Mouse (Mus musculus): ENCODE measurements around the gene Eefsec. TPM values are rescaled to one million over a fixed set of nuclear protein-coding genes. Genes with fewer than 3 reads are reported as not detected.

Eefsec gene
- total RNA-seq, 2 experiments from 2014 or later: 22.3 to 24.7 TPM

DNA sequence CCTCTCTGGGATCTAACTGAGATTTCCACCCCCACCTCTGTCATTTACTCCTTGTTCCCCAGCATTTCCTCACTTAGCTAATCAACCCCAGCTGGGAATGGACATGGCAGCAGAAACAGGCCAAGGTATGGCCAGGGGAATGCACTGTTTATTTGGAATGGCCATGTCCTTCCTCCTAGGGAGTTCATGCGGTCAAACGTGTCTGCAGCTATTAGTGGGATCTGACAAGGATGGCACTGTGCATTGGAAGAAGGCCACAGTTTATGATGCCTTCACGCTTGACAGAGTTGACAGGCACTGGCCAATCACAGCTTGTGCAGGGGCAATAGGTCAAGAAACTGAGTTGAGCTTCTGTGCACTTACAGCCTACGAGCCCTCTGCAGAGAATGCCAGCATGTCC, 93.8 kb downstream of the Eefsec start:
- DNase-seq (ENCODE audit: low spot score in 2 of 2): no peak
- intact Hi-C loops (cut with DNase I): no loop called here

DNA sequence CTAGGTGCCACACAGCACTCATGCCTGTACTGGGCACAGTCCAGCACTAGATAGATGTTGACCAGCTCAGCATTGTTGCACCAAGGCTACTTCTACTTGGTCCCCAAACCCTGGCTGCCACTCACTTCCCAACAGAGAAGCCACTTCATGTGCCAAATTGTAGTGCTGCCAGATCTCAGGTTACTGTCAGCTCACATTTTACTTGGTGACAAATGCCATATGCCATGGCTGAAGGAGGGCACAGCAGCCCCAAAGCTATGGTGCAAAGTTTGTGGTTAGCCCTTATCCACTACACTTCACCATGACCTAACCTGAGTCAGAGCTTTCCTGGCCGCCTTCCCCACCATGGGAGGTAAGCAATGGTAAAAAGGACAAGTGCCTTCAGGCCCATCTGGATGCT, 99.6 kb downstream of the Eefsec start:
- intact Hi-C loops (cut with DNase I): no loop called here
- no peak for DNase-seq (ENCODE audit: low spot score in 2 of 2)

DNA sequence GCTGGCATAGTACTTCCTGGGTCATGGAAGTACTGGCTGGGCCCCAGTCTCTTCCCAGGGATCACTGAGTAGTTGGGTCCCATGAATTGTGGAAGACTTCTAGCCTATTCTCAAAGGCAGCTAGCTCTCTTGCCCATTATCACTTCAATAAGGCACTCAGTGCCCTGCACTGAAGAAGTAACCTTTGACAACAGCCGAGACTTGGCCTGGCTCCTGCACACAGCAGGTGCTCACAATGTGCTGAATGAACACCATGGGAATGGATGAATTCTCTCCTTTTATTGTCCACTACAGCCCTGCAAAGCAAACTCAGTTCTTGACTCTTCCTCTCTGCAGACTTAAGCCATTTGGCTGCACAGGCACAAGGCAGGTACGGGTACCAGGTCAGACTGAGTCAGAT, 101.0 kb downstream of the Eefsec start:
- intact Hi-C loops (cut with DNase I): no loop called here
- no peak for DNase-seq (ENCODE audit: low spot score in 2 of 2)

DNA sequence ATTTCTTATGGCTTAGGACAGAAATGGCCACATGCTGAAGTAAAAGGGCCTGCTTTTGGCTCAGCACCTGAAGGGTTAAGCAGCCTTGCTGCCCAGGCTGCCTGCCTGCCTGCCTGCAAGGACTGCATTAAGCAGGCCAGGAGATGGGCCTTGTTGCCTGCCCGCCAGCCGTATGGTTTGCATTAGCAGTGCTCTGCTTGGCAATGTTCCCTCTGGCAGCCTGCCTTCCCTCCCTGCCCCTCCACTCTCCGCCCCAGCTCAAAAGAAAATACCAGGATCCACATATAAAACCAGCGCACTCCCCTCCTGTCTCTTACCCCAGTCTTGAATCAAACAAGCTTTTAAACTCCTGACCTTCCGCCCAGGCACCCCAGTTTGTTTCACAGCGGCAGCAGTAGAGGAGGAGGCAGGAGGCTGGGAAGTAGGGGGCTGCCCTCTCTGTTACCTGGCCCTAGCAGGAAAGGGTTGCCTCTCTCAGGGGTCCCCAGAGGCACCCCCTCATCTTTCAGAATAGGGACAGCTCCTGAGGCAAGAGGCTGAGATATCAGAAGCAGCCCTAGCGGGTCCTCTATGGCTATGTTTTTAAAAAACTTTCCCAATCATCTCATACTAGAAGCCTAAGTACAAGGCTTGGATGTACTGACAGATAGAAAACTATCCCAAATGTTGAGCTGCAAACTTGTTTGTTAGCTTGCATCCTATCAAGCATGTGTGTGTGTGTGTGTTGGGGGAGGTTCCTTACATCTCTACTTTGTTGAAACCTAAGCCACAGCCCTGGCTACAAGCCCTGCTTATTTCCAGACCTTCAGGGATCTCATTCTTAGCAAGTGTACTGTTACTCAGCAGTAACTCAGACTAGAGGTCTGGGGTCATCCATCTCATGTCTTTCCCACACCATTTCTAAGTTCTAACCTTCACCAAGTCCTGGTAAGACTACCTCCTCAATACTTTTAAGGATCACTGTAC, 102.6 kb downstream of the Eefsec start:
- intact Hi-C loops (cut with DNase I): no loop called here
- peak; percentile 74 to 80 for DNase-seq (ENCODE audit: low spot score in 2 of 2)

DNA sequence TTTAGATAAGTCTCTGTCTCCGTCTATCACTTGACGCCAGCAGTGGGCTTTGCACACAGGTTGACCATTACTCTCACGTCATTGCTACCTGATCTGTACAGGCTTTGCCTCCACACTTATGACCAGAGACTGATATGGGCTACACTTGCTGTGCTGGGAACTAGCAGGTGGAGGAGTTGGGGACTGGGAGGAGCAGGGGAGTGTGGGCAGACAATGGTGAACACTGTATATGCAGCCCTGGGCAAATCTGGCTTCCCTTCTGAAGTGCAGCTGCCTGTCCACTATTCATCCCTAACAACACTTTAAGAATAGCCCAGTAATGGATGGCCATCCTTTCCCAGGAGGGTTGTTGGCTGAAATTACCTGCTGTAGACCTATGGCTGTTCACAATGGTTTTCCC, 103.4 kb downstream of the Eefsec start:
- intact Hi-C loops (cut with DNase I): no loop called here
- no peak for DNase-seq (ENCODE audit: low spot score in 2 of 2)

DNA sequence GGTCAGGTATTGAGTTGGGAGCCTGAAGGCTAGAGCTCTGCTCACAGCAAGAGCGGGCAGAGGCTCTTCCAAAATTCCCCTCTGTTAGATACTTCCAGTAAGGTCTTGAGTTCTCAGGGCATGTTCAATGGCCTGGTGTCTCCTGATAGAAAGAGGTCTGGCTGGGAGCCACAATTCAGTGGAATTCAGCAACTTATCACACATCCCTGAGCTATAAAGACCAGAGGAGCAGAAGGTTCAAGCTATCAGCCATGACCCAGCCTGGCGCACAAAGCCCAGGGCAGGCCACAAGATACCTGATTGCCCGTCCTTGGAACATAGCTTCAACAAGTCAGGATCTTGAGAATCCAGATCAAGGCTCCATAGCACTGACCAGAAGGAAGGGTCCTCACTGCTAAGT, 105.2 kb downstream of the Eefsec start:
- intact Hi-C loops (cut with DNase I): no loop called here
- no peak for DNase-seq (ENCODE audit: low spot score in 2 of 2)

DNA sequence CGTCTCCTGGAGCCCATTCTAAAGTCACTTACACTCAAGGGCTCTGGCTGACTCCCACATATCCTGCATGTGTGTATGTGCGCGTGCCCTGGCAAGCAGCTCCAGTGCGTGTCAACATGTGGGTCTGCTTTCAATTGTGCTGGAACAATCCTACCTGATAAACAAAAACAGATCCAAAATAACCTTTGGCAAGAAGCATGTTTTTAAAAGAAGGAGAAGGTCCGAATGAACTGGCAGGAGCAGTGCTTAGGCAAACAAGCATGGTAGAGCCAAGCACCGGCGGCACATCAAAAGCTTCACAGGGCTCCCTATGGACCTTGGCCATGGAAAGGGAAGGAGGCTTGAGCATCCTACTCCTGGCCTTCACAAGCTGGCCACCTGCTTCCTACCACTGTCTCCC, 105.6 kb downstream of the Eefsec start:
- DNase-seq (ENCODE audit: low spot score in 2 of 2): no peak

DNA sequence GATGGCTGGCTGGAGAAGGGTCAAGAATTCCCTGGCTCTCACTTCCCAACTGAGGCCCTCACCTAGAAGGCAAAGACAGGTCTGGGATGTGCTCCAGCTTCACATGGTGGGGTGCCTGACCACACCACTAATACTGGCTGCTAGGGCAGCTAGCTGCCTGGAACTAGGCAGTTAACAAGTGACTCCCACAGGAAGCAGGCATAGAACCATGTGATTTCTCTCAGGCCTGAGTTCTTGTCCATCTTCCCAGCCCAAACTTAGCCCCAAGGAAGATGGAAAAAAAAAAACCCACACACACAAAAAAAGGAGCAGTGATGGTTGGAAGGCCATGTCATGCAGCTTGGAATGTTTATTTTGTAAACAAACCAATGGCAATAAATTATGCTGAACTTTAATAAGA, 117.0 kb downstream of the Eefsec start:
- DNase-seq (ENCODE audit: low spot score in 2 of 2): no peak
- intact Hi-C loops (cut with DNase I): no loop called here

More for the DNA sequence above, 105.6 kb downstream of the Eefsec start:
- intact Hi-C loops (cut with DNase I): no loop called here

DNA sequence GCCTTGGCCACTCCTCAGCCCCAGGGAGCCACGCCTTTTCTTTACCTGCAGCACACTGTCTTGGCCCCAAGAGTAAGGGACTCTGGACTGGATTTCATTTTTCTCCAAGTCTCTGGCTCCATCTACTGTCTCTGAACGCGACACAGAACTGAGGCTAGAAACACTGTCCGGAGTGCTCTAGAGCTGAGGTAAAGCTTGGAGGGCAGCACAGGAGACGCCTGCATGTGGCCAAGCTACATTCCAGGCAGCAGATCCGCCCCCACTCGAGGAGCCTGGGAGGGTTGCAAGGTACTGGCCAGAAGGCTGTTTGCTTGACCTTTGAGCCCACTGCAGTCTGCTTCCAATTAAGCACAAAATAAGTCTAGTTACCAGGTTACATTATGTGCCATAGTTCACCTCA, 124.5 kb downstream of the Eefsec start:
- peak in 1 of 2 experiments; percentile 14 for DNase-seq (ENCODE audit: low spot score in 2 of 2)

DNA sequence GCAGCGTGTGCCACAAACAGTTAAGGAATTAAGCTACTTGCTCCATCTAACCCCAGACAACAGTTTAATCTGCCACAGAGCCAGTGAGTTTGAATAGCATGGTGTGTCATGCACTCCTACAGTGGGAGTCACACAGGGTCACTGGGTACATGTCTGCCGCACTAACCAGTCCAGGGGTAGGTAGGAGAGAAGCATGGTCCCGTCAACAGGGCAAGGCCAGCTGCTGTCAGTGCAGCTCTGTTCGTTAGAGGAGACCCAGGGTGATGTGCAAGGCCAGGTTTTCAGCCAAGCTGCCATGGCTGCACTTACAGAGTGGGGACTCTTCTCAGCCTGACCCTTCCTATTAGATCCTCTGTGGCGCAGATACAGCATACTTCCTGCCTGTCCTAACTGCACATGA, 125.1 kb downstream of the Eefsec start:
- DNase-seq (ENCODE audit: low spot score in 2 of 2): no peak
- intact Hi-C loops (cut with DNase I): no loop called here

More for the DNA sequence above, 124.5 kb downstream of the Eefsec start:
- intact Hi-C loops (cut with DNase I): loop anchor here (1.0 kb wide), 1 partner anchor 133 kb away; no protein-coding TSS in a partner anchor

DNA sequence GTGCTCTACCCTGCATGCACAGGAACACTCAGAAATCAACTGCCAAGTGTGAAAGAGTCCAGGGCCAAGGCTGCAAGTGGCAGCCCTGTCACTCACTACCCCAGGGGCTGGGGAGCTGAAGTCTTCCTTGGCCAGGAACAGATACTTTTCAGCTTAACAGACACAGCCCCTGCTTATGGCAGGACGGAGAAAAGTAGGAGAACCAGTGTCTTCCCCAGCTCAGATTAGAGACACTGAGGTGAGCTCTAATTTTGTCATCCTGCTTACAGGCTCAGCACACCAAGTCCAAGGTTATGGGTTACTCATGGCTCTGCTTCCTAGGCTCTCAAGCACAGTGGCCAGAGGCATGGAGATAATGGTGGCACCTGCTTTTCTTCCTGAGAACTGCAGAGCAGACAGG, 126.6 kb downstream of the Eefsec start:
- intact Hi-C loops (cut with DNase I): no loop called here
- DNase-seq (ENCODE audit: low spot score in 2 of 2): no peak

DNA sequence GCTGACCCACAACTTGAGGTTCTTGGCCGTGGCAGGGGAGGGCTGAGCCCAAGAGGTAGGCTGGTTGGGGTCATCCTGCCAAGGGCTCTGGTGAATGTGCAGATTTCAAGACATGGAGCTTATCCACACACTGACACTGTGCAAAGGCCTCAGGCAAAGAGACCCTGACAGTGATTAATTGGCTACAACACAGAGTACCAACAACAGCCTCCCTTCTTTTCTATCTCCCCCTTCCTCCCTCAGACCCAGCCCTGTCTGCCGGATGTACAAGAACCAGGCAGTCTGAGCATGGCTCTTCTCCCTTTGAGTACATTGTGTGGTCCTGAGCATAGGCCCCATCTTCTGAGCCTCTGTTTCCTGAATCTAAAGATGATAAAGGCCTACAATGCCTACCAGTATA, 131.0 kb downstream of the Eefsec start:
- intact Hi-C loops (cut with DNase I): no loop called here

DNA sequence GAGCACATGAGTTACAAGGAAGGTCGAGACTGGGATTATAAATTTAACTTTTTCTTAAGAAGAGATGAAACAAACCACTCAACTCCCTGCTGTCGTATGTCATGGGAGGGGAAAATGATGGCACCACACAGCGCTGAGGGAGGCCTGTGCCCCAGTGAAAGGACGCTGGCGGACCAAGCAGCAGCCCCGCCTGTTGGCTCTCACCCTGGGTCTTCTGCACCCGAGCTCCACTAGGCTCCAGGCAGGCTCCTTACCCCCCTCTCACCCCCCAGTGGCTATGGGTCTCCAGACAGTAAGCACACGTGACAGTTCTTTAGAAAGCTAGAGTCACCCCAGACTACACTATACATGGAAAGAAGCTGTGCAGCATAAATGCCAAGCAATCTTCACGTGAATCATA, 132.4 kb downstream of the Eefsec start:
- no peak for DNase-seq (ENCODE audit: low spot score in 2 of 2)
- intact Hi-C loops (cut with DNase I): no loop called here

More for the DNA sequence above, 131.0 kb downstream of the Eefsec start:
- DNase-seq (ENCODE audit: low spot score in 2 of 2): no peak

DNA sequence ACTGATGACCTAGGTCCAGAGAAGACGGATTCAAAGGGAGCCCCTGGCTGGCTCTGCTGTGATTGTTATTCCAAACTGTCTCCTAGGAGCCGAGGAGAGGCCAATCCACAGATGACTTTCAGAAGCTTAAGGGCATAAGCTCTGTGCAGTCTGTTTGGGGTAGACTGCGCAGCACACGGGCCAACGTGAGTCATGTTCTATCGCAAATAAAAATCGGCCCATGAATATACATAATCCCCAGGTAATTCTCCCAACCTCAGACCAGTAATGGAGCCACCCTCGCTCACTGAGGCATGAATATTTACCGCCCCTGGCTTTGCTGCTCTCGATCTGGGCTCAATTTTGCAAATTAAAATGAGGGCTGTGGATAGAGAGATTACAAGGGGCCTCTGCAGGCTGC, 134.7 kb downstream of the Eefsec start:
- no peak for DNase-seq (ENCODE audit: low spot score in 2 of 2)
- intact Hi-C loops (cut with DNase I): no loop called here

DNA sequence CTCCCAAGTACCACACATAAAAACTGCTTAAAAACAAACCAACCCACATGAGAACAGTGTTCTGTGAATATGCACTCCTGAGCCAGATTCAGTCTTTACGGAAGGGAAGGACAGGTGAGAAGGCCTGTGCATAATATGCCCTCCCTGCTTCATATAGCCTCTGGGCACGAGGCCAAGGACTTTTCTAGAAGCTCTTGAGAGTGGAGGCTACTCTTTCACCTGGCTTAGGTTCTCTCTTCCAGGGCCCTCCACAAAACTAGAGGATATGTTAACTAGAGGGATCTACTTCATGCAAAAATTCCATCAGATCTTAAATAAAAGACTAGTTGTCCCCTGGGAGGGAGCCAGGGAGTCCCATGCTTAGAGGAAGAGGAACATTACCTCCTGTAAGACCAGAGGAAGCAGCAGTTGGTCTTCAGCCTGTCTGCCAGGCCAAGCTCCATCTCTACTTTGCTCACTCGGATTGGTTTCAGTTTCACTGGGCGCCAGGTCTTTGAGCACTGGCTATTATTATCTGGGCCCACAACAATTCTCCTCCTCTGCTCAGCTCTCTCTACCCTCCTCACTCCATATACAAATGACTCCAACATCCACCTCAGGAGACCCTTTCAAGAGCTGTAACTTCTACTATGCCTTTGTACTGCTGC, 140.1 kb downstream of the Eefsec start:
- DNase-seq (ENCODE audit: low spot score in 2 of 2): no peak
- intact Hi-C loops (cut with DNase I): no loop called here

DNA sequence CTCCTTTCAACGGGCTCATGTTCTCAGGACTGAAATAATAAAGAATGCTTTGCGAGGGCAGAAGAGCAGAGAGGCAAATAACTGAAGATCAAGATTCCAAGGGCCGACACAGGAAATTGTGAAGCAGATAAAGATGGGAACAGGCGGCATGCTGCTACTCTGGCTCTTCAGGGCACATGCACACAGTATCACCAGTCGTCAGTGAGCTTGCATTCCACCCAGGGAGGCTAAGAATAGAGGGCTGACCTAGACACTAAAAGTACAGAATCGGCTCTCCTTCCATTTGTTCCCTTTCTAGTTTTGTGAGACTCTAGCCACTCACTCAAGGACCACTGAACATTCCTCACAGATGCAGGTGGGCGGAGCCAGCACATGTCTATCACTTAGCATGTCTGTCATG, 145.1 kb downstream of the Eefsec start:
- intact Hi-C loops (cut with DNase I): no loop called here
- DNase-seq (ENCODE audit: low spot score in 2 of 2): no peak

DNA sequence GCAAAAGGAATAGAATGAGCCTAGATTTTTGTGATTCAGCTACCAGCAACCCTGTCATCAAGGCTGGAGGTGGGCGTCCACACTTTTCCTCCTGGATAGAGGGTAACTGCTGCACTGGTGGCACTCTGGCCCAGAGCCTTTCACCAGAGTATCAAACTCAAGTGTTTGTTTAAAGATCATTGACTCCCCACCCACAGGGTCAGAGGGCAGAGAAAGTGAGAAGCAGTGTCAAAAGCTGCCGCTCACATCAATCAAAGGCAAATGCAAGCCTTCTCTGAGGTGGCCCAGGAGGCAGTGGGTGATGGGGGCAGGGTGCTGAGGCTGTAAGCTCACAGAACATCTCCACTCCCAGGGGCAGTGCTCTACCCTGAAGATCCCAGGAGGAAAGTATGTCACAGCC, 146.8 kb downstream of the Eefsec start:
- DNase-seq (ENCODE audit: low spot score in 2 of 2): no peak
- intact Hi-C loops (cut with DNase I): no loop called here

DNA sequence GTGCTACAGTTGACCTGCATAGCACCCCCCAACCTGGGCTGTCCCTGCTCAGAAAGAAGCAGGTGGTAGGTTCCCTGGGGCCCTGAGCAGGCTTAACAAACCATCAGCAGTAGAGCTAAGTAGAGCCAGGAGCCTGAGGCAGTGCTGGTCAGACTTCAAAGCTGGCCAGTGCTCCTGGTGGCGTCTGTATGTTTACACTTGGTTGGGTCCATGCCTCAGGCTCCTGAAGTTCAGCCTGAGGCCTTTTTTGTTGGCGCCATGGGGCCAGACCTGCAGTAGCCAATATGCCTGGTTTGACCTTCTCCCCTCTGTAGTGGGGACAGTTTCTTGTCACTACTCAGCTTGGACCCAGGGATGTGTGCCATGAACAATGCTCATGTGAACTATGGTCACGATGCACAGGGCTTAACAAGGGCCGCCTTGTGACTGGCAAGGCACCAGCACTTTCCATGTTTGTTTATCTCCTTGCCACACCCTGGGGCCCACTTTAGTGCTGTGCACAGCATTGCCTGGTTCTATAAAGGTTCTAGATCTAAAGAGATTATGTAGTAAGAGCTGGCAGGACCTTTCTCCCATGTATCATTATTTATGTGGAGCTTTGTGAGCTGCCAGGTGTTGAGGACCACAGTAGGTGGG, 153.9 kb downstream of the Eefsec start:
- intact Hi-C loops (cut with DNase I): no loop called here
- no peak for DNase-seq (ENCODE audit: low spot score in 2 of 2)

DNA sequence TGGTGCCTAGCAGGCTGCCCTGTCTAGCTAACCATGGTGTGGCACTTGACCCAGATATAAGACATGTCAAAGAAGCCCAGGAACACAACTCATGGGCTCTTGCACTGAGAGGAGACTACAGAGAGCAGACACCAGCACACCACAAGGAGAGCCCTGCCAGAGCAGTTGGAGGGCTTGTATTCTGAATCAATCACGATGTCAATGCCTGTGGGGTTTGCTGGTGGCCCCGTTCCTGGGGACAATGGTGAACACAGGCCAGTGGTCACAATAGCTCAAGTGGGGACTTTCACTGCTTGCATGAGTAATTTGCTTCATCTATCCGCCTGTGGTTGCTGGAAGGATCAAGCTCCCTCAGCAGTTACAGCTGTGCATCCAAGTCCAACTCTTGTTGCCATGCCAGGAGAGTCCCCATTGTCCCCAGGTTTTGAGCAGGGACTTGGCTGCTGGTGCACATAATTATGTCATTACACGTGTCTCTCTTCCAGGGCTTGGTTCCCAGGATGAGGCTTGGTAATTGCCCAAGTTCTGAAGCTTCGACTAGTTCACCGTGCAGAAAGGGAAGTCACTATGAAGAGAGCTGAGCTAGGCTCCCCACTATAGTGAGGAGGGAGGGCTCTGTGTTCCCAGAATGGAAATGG, 156.1 kb downstream of the Eefsec start:
- intact Hi-C loops (cut with DNase I): no loop called here
- peak; percentile 34 to 71 for DNase-seq (ENCODE audit: low spot score in 2 of 2)

DNA sequence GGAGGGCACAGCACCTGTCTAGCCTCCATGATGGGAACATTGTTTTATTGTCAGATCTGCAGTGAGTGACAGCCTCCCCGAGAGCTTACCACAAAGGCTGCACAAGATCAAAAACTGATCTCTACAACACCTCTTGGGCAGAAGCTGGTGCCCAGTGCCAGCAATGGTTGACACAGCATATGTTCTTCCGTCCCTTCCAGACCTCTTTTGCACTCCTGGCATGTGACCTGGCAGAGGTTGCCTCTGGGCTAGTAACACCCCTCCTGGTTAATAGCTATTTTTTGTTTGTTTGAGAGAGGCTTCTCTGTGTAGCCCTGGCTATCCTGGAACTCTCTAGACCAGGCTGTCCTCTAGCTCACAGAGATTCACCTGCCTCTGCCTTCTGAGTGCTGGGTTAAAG, 168.2 kb downstream of the Eefsec start:
- intact Hi-C loops (cut with DNase I): no loop called here
- no peak for DNase-seq (ENCODE audit: low spot score in 2 of 2)

All from left cerebral cortex, postnatal 25 days (tissue).